Mouse (Mus musculus): Measurements from ENCODE around the gene Thada. TPM values are rescaled to one million over a fixed set of nuclear protein-coding genes. Genes with fewer than 3 reads are reported as not detected.

Thada gene
- polyA plus RNA-seq, 1 experiment, result 0.72 TPM

- peak overlapping the region; percentile 26 for H3K4me3 ChIP-seq (replicated peaks)
- no peaks in the 10 kb centered on the region for H3K9me3 ChIP-seq
- H3K27me3 ChIP-seq (replicated peaks), result no peaks in the 10 kb centered on the region
- TF ChIP-seq FLI1 (IDR thresholded peaks at IDR 0.05; ENCODE audit: low read length) (no peak), GATA1 (IDR thresholded peaks at IDR 0.05; ENCODE audit: borderline replicate concordance, low read length) (no peak)
- peaks cover 43% of the 10 kb centered on the region for H3K4me1 ChIP-seq
- peaks cover 38% of the 10 kb centered on the region for H3K36me3 ChIP-seq (replicated peaks; ENCODE audit: low read length)
These were observed 205.0 kb downstream of the Thada start for GRCm38 (mm10) chr17:84261010-84261409.

GRCm38 (mm10) chr17:84260226-84260625, 205.8 kb downstream of the Thada start:
- H3K4me3 ChIP-seq (replicated peaks), result no peak overlapping the region
- H3K36me3 ChIP-seq (replicated peaks; ENCODE audit: low read length), result peaks cover 36% of the 10 kb centered on the region
- no peaks in the 10 kb centered on the region for H3K9me3 ChIP-seq
- no peaks in the 10 kb centered on the region for H3K27me3 ChIP-seq (replicated peaks)
- TF ChIP-seq GATA1 (IDR thresholded peaks at IDR 0.05; ENCODE audit: borderline replicate concordance, low read length) (no peak), FLI1 (IDR thresholded peaks at IDR 0.05; ENCODE audit: low read length) (no peak)
- H3K4me1 ChIP-seq, result peaks cover 36% of the 10 kb centered on the region

GRCm38 (mm10) chr17:84258638-84259261, 207.3 kb downstream of the Thada start:
- TF ChIP-seq GATA1 (IDR thresholded peaks at IDR 0.05; ENCODE audit: borderline replicate concordance, low read length), result no peak
- no peak for TF ChIP-seq FLI1 (IDR thresholded peaks at IDR 0.05; ENCODE audit: low read length)
- H3K9me3 ChIP-seq, result no peaks in the 10 kb centered on the region
- H3K36me3 ChIP-seq (replicated peaks; ENCODE audit: low read length), result peaks cover 38% of the 10 kb centered on the region
- H3K27me3 ChIP-seq (replicated peaks), result no peaks in the 10 kb centered on the region
- H3K4me1 ChIP-seq, result peaks cover 42% of the 10 kb centered on the region
- no peak overlapping the region for H3K4me3 ChIP-seq (replicated peaks)

GRCm38 (mm10) chr17:84257927-84258532, 208.0 kb downstream of the Thada start:
- Histone ChIP-seq H3K9me3 (no peaks in the 10 kb centered on the region), H3K27me3 (replicated peaks) (no peaks in the 10 kb centered on the region), H3K4me3 (replicated peaks) (no peak overlapping the region), H3K4me1 (peaks cover 36% of the 10 kb centered on the region), H3K36me3 (replicated peaks; ENCODE audit: low read length) (peaks cover 43% of the 10 kb centered on the region)
- TF ChIP-seq GATA1 (IDR thresholded peaks at IDR 0.05; ENCODE audit: borderline replicate concordance, low read length) (no peak), FLI1 (IDR thresholded peaks at IDR 0.05; ENCODE audit: low read length) (no peak)

GRCm38 (mm10) chr17:84256278-84256819, 209.7 kb downstream of the Thada start:
- H3K36me3 ChIP-seq (replicated peaks; ENCODE audit: low read length), result peaks cover 50% of the 10 kb centered on the region
- no peak overlapping the region for H3K4me3 ChIP-seq (replicated peaks)
- no peaks in the 10 kb centered on the region for H3K27me3 ChIP-seq (replicated peaks)
- no peaks in the 10 kb centered on the region for H3K9me3 ChIP-seq
- no peak for TF ChIP-seq GATA1 (IDR thresholded peaks at IDR 0.05; ENCODE audit: borderline replicate concordance, low read length)
- no peak for TF ChIP-seq FLI1 (IDR thresholded peaks at IDR 0.05; ENCODE audit: low read length)
- H3K4me1 ChIP-seq, result peaks cover 25% of the 10 kb centered on the region

- no peaks in the 10 kb centered on the region for H3K27me3 ChIP-seq (replicated peaks)
- peaks cover 48% of the 10 kb centered on the region for H3K36me3 ChIP-seq (replicated peaks; ENCODE audit: low read length)
These were observed 210.2 kb downstream of the Thada start for GRCm38 (mm10) chr17:84255841-84256240.

GRCm38 (mm10) chr17:84251426-84251825, 214.6 kb downstream of the Thada start:
- TF ChIP-seq FLI1 (IDR thresholded peaks at IDR 0.05; ENCODE audit: low read length) (no peak), GATA1 (IDR thresholded peaks at IDR 0.05; ENCODE audit: borderline replicate concordance, low read length) (no peak)
- Histone ChIP-seq H3K9me3 (no peaks in the 10 kb centered on the region), H3K36me3 (replicated peaks; ENCODE audit: low read length) (peaks cover 73% of the 10 kb centered on the region), H3K4me3 (replicated peaks) (no peak overlapping the region), H3K4me1 (peaks cover 9% of the 10 kb centered on the region), H3K27me3 (replicated peaks) (no peaks in the 10 kb centered on the region)

More at GRCm38 (mm10) chr17:84255841-84256240, 210.2 kb downstream of the Thada start:
- TF ChIP-seq GATA1 (IDR thresholded peaks at IDR 0.05; ENCODE audit: borderline replicate concordance, low read length), result no peak
- Histone ChIP-seq H3K9me3 (no peaks in the 10 kb centered on the region), H3K4me3 (replicated peaks) (no peak overlapping the region), H3K4me1 (peaks cover 20% of the 10 kb centered on the region)

GRCm38 (mm10) chr17:84244182-84244920, 221.7 kb downstream of the Thada start:
- peaks cover 45% of the 10 kb centered on the region for H3K36me3 ChIP-seq (replicated peaks; ENCODE audit: low read length)
- no peak overlapping the region for H3K4me3 ChIP-seq (replicated peaks)
- TF ChIP-seq GATA1 (IDR thresholded peaks at IDR 0.05; ENCODE audit: borderline replicate concordance, low read length) (no peak), FLI1 (IDR thresholded peaks at IDR 0.05; ENCODE audit: low read length) (no peak)
- peaks cover 4% of the 10 kb centered on the region; the same call in 1 of the 2 replicates for H3K4me1 ChIP-seq
- no peaks in the 10 kb centered on the region for H3K9me3 ChIP-seq
- H3K27me3 ChIP-seq (replicated peaks), result no peaks in the 10 kb centered on the region

- H3K9me3 ChIP-seq, result no peaks in the 10 kb centered on the region
- H3K36me3 ChIP-seq (replicated peaks; ENCODE audit: low read length), result peaks cover 47% of the 10 kb centered on the region
- no peaks in the 10 kb centered on the region for H3K27me3 ChIP-seq (replicated peaks)
- no peak overlapping the region for H3K4me3 ChIP-seq (replicated peaks)
- H3K4me1 ChIP-seq, result peaks cover 4% of the 10 kb centered on the region; the same call in 1 of the 2 replicates
- no peak for TF ChIP-seq FLI1 (IDR thresholded peaks at IDR 0.05; ENCODE audit: low read length)
- no peak for TF ChIP-seq GATA1 (IDR thresholded peaks at IDR 0.05; ENCODE audit: borderline replicate concordance, low read length)
These were observed 222.2 kb downstream of the Thada start for GRCm38 (mm10) chr17:84243759-84244158.
